Mouse (Mus musculus): Measurements from ENCODE around the gene Klhdc4.
A peak's percentile ranks its signal among the peaks of the same experiment; 100 is the strongest.

Gene Klhdc4

DNA sequence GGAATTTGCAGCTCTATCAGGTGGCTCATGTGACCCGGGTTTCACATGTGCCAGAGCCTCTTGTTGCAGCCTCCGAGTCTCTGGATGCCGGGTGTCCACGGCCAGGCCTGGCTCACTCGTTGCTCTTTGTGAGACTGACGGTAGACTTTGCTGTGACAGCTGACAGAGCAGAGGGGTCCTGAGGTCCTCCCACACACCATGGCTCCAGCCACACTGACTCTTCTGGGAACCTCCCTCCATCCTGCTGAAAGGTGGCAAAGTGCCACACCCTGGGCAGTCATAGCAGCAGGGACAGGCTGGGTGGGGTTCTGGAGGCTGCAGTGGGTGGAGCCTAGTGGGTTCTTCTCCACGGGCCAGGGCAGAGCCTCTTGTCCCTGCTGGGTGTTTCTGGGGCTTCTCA lies 68.9 kb downstream of the Klhdc4 start:
- no peak for DNase-seq (ENCODE audit: low read depth in 1 of 2, low spot score in 2 of 2)

DNA sequence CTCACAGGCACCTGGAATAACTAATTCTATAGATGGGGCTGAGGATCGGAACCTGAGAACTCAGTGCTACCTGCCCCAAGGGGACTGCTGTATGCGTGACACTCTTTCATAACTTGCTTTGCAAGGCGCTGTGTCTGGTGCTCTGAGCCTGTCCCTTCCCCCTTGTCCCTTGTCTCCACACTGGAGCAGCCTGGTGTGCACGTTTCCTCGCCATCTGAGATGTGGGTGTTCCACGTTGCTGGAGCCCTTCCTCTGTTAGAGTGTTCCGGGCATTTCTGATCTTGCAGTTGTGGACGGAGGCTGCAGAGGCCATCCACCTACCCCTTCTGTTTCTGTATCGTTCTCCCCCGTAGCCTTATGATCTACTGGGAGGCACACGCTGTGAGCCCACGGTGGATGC lies 70.9 kb downstream of the Klhdc4 start:
- DNase-seq (ENCODE audit: low read depth in 1 of 2, low spot score in 2 of 2) = no peak

DNA sequence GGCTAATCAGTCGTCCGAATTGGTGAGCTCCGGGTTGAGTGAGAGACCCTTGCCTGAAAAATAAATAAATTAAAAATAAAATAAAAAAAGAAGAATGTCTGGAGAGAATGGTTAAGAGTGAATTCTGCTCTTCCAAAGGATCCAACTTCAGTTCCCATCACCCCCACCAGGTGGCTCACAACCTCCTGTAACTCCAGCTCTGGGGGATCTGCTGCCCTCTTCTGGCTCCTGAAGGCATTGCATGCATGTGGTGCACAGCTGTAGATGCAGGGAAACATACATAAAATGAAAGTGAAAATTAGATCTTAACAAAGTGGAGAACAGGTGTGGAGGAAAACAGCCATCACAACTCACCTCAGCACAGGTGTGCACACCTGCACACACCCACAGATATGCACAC lies 78.0 kb downstream of the Klhdc4 start:
- peak; percentile 47 to 56 for DNase-seq (ENCODE audit: low read depth in 1 of 2, low spot score in 2 of 2)

DNA sequence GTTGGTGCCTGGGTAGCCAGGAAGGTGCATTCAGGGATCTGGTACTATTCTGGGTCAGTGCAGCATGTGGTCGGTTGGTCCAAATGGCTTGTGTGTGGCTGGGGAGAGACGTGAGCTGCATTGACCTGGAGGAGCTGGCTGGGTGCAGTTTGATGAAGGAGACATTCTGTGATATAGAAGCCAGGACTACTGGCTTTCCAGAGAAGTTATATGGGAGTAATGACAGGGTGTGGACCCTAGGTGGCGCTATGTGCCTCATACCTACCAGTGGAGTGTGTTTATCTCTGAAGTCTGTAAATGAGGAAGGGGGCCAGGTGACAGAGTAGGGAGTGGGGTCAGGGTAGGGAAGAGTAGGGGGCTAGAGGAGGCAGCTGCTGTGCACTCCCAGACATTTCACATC lies 78.9 kb downstream of the Klhdc4 start:
- no peak for DNase-seq (ENCODE audit: low read depth in 1 of 2, low spot score in 2 of 2)

DNA sequence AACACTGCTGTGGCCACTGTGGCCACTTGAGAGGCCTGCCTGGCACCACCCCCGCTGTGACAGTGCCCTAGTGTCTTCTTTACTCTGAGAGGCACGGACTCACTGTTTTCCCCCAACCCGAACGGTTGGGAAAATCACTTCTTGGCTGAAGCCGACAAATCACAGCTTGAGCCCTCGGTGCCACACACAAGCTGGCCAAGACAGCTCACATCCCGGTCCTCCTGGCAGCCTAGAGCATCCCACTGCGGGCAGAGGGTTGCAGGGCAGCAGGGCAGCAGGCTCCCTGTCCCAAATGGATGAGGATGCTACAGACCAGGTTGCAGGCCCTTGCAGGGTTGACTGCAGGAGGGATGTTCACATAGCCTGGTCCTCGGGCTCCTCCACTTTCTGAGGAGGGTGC lies 79.9 kb downstream of the Klhdc4 start:
- DNase-seq (ENCODE audit: low read depth in 1 of 2, low spot score in 2 of 2) = no peak

Measured in monocyte, adult 2 months (primary cell).